In the genomic region with DNA sequence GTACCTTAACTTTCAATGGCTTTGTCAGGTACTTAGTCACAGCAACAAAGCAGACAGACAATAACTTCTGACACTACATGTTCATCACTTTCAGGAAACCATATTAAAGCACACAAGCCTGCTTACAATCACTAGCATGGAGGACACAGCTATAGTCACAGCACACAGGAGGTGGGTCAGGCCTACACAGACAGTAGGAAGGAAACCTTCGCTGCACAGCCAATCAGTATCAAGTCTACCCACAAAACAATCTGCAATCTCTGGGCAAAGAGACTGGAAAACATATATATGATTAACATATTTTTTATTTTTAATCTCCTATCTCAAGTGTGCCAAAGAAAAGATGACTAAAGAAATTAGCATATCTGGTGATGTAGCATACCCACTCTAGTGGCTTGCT, we compare ENCODE assay signal across 15 mouse cellular contexts.
"Had no signal": no experiment of that assay in that cellular context is flagged by ENCODE, and none has a peak within 500 bp of the region (broad histone marks: within the 10 kb centered on the region; RNA-seq: fewer than 3 reads in every experiment).

No protein-coding gene starts in this region.

- H3K9me3 ChIP-seq: neural tube, embryonic 13.5 days; neural tube, embryonic 15.5 days; stomach, embryonic 15.5 days had no signal

- H3K27me3 ChIP-seq: neural tube, embryonic 13.5 days; neural tube, embryonic 15.5 days; stomach, embryonic 15.5 days had no signal

- H3K4me3 ChIP-seq: neural tube, embryonic 13.5 days; neural tube, embryonic 15.5 days; stomach, embryonic 15.5 days had no signal

- DNase-seq: retina, postnatal 1 day; right cerebral cortex, adult 18-20 months; right cerebral cortex, postnatal 14 days; right cerebral cortex, postnatal 25 days; right cerebral cortex, postnatal 4 days; spleen, adult 18-20 months; thymus, adult 18-20 months; thymus, adult 2 months; thymus, postnatal 14 days; thymus, postnatal 25 days; thymus, postnatal 36 days; thymus, postnatal 4 days had no signal
